Mouse (Mus musculus): ENCODE measurements around the gene Krtap19-5. TPM values are rescaled to one million over a fixed set of nuclear protein-coding genes. Genes with fewer than 3 reads are reported as not detected.

Gene Krtap19-5
- polyA plus RNA-seq (2011; ENCODE audit: insufficient read depth, insufficient read length, low replicate concordance, missing spikeins), result not detected in 2 replicates

DNA sequence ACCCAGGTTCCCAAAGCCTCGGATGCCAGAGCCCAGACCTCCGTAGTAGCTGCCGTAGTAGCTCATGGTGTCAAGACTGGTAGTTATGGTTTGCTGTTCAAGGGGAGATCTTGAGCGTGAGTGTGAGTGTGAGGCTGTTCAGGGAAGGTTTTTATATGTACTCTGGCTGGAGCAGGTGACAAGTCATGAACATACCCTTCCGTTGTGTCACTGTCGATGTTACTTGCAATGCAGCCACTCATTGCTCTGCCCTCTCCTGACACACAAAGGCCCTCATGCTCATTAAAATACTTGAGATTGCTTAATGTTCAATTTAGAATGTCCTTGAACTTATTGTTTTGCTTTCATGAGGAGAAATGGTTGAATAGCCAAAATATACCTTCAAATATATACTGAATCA, at the start of gene Krtap19-5:
Gene Krtap19-5, minus strand, starts transcription at position 101 of the 400 bp plus-strand sequence.
- 82% methylated on average over 6 of the region's 6 CpGs for WGBS
- H3K4me3 ChIP-seq (replicated peaks; ENCODE audit: control insufficient read depth, low read depth, low read length), result no peak within 1 kb of the TSS
- H3K4me1 ChIP-seq (ENCODE audit: control insufficient read depth, insufficient read depth, low read length), result no peaks in the 10 kb centered on the region
- no peak within 1 kb of the TSS for H3K27ac ChIP-seq (ENCODE audit: control insufficient read depth, insufficient read depth, low read depth, low read length, poor library complexity)
- no peak for TF ChIP-seq CTCF (IDR thresholded peaks at IDR 0.05; ENCODE audit: control insufficient read depth, insufficient read depth, low read length)
- no peak for TF ChIP-seq POLR2A (IDR thresholded peaks at IDR 0.05; ENCODE audit: borderline replicate concordance, control insufficient read depth, low read depth, low read length)

- Histone ChIP-seq H3K4me1 (ENCODE audit: control insufficient read depth, insufficient read depth, low read length) (no peaks in the 10 kb centered on the region), H3K27ac (ENCODE audit: control insufficient read depth, insufficient read depth, low read depth, low read length, poor library complexity) (no peak overlapping the region), H3K4me3 (replicated peaks; ENCODE audit: control insufficient read depth, low read depth, low read length) (no peak overlapping the region)
- 81% methylated on average over 6 of the region's 6 CpGs for WGBS
- TF ChIP-seq CTCF (IDR thresholded peaks at IDR 0.05; ENCODE audit: control insufficient read depth, insufficient read depth, low read length), result no peak
- no peak for TF ChIP-seq POLR2A (IDR thresholded peaks at IDR 0.05; ENCODE audit: borderline replicate concordance, control insufficient read depth, low read depth, low read length)
These were observed 44.8 kb upstream of the Krtap19-5 start for GRCm38 (mm10) chr16:88941106-88941505.

DNA sequence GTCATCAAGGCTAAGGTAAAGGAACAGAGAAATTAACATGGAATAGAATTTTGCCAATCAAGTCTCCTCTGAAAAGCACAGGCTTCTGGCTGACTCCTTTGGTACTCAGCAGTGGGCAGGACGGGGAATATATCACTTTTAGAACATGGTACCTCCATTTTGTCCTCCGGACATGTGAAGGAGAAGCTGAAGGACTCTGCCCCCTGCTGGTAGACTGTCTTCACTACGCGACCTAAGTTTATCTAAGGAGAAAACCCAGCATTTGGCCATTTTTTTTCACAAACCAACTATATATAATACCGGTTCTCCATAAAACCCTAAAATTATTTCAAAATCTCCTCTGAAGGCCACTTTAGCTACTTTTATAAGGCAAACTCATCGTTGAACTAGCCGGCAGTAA, 42.0 kb upstream of the Krtap19-5 start:
- no peak for TF ChIP-seq POLR2A (IDR thresholded peaks at IDR 0.05; ENCODE audit: borderline replicate concordance, control insufficient read depth, low read depth, low read length)
- TF ChIP-seq CTCF (IDR thresholded peaks at IDR 0.05; ENCODE audit: control insufficient read depth, insufficient read depth, low read length), result no peak
- Histone ChIP-seq H3K4me3 (replicated peaks; ENCODE audit: control insufficient read depth, low read depth, low read length) (no peak overlapping the region), H3K27ac (ENCODE audit: control insufficient read depth, insufficient read depth, low read depth, low read length, poor library complexity) (no peak overlapping the region), H3K4me1 (ENCODE audit: control insufficient read depth, insufficient read depth, low read length) (no peaks in the 10 kb centered on the region)
- 65% methylated on average over 7 of the region's 7 CpGs for WGBS

DNA sequence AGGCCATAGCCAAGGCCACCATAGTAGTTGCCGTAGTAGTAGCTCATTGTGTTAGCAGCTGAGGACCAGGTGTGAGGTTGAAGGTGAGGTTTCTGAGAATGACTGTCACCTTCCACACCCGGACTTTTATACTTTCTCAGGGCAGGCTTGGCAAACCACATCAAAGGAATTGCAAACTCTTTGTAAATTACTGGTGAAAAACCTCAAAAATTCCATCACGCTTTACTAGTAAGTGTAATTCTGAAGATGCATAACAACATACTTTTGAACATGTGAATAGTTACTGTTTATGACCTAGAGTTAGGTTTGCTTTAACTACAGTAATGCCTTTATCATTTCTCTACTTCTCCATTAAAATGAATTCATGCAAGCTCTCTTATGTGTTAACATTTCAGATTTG, 35.9 kb upstream of the Krtap19-5 start, which contains the start of gene Krtap19-9b:
Gene Krtap19-9b, minus strand, starts transcription at position 101 of the 400 bp plus-strand sequence.
- no peaks in the 10 kb centered on the region for H3K4me1 ChIP-seq (ENCODE audit: control insufficient read depth, insufficient read depth, low read length)
- H3K4me3 ChIP-seq (replicated peaks; ENCODE audit: control insufficient read depth, low read depth, low read length), result no peak within 1 kb of the TSS
- no peak for TF ChIP-seq CTCF (IDR thresholded peaks at IDR 0.05; ENCODE audit: control insufficient read depth, insufficient read depth, low read length)
- WGBS, result 76% methylated on average over 3 of the region's 3 CpGs
- no peak within 1 kb of the TSS for H3K27ac ChIP-seq (ENCODE audit: control insufficient read depth, insufficient read depth, low read depth, low read length, poor library complexity)

DNA sequence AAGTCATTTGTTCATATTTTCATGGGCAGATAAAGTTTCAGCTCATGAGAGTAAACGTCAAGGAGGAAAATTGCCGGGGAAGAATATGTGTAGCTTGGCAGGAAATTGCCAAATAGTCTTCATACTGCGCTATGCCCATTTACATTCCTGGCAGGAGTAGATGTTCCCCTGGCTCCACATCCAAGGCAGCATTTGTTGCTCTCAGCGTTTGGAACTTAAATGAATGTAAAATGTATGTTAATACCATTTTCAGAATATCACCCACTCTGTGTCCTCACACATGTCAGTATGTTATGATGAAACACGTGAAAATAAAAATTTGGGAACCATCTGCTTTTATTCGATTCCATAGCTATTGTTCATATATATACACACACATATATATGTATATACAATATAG, 9.4 kb downstream of the Krtap19-5 start:
- WGBS, result 77% methylated on average over 6 of the region's 6 CpGs
- Histone ChIP-seq H3K27ac (ENCODE audit: control insufficient read depth, insufficient read depth, low read depth, low read length, poor library complexity) (no peak overlapping the region), H3K4me3 (replicated peaks; ENCODE audit: control insufficient read depth, low read depth, low read length) (no peak overlapping the region), H3K4me1 (ENCODE audit: control insufficient read depth, insufficient read depth, low read length) (no peaks in the 10 kb centered on the region)
- no peak for TF ChIP-seq CTCF (IDR thresholded peaks at IDR 0.05; ENCODE audit: control insufficient read depth, insufficient read depth, low read length)
- TF ChIP-seq POLR2A (IDR thresholded peaks at IDR 0.05; ENCODE audit: borderline replicate concordance, control insufficient read depth, low read depth, low read length), result no peak

DNA sequence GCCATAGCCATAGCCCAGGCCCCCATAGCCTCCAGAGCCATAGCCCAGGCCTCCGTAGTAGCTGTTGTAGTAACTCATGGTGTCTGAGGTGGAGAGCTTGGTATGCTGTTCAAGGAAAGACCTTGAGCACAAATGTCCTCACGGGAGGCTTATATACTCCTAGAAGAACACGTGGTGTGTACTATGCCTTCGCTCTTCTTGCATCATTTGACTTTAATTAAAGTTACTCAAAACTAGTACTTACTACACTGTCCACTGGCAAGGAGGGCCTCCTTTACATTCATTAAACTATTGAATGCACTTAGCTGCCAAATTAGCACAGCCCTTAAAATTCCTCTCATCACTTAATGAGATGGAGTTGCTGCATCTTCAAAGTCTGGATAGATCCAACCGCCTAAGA, 11.3 kb downstream of the Krtap19-5 start, which contains the start of gene Krtap19-4:
Gene Krtap19-4, minus strand, starts transcription at position 101 of the 400 bp plus-strand sequence.
- no peak within 1 kb of the TSS for H3K4me3 ChIP-seq (replicated peaks; ENCODE audit: control insufficient read depth, low read depth, low read length)
- H3K4me1 ChIP-seq (ENCODE audit: control insufficient read depth, insufficient read depth, low read length), result no peaks in the 10 kb centered on the region
- no peak for TF ChIP-seq CTCF (IDR thresholded peaks at IDR 0.05; ENCODE audit: control insufficient read depth, insufficient read depth, low read length)
- no peak for TF ChIP-seq POLR2A (IDR thresholded peaks at IDR 0.05; ENCODE audit: borderline replicate concordance, control insufficient read depth, low read depth, low read length)
- 70% methylated on average over 5 of the region's 5 CpGs for WGBS
- no peak within 1 kb of the TSS for H3K27ac ChIP-seq (ENCODE audit: control insufficient read depth, insufficient read depth, low read depth, low read length, poor library complexity)

GRCm38 (mm10) chr16:88877938-88878337, 18.3 kb downstream of the Krtap19-5 start, which contains the start of gene Krtap19-3:
Krtap19-3 (minus strand) TSS chr16:88878038.
- Histone ChIP-seq H3K4me1 (ENCODE audit: control insufficient read depth, insufficient read depth, low read length) (no peaks in the 10 kb centered on the region), H3K27ac (ENCODE audit: control insufficient read depth, insufficient read depth, low read depth, low read length, poor library complexity) (no peak within 1 kb of the TSS), H3K4me3 (replicated peaks; ENCODE audit: control insufficient read depth, low read depth, low read length) (no peak within 1 kb of the TSS)
- no peak for TF ChIP-seq POLR2A (IDR thresholded peaks at IDR 0.05; ENCODE audit: borderline replicate concordance, control insufficient read depth, low read depth, low read length)
- TF ChIP-seq CTCF (IDR thresholded peaks at IDR 0.05; ENCODE audit: control insufficient read depth, insufficient read depth, low read length), result no peak
- WGBS, result 74% methylated on average over 2 of the region's 2 CpGs

DNA sequence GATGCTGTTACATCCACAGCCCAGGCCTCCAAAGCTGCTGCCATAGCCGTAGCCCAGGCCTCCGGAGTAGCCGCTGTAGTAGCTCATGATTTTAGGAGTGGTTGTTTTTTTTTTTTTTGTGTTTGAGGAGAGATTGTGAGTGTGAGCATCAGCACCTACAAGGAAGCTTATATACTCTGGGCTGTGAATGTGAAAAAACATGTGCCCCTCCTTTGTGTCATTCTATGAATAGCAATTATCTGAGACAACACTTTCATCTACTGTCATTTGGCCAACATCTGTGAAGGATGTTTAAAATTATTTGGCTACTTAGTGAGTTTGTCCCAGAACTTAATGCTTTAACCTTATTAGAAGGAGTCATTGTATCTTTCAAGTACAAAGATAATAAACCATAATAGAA, 22.1 kb downstream of the Krtap19-5 start, which contains the start of gene Krtap19-2:
Gene Krtap19-2, minus strand, starts transcription at position 101 of the 400 bp plus-strand sequence.
- TF ChIP-seq CTCF (IDR thresholded peaks at IDR 0.05; ENCODE audit: control insufficient read depth, insufficient read depth, low read length), result no peak
- TF ChIP-seq POLR2A (IDR thresholded peaks at IDR 0.05; ENCODE audit: borderline replicate concordance, control insufficient read depth, low read depth, low read length), result no peak
- 85% methylated on average over 3 of the region's 3 CpGs for WGBS
- H3K4me3 ChIP-seq (replicated peaks; ENCODE audit: control insufficient read depth, low read depth, low read length), result no peak within 1 kb of the TSS
- H3K4me1 ChIP-seq (ENCODE audit: control insufficient read depth, insufficient read depth, low read length), result no peaks in the 10 kb centered on the region
- H3K27ac ChIP-seq (ENCODE audit: control insufficient read depth, insufficient read depth, low read depth, low read length, poor library complexity), result no peak within 1 kb of the TSS

DNA sequence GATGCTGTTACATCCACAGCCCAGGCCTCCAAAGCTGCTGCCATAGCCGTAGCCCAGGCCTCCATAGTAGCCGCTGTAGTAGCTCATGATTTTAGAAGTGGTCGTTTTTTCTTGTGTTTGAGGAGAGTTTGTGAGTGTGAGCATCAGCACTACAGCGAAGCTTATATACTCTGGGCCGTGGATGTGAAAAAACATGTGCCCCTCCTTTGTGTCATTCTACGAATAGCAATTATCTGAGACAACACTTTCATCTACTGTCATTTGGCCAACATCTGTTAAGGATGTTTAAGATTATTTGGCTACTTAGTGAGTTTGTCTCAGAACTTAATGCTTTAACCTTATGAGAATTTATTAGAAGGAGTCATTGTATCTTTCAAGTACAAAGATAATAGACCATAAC, 26.9 kb downstream of the Krtap19-5 start, which contains the start of gene Krtap19-1:
Gene Krtap19-1, minus strand, starts transcription at position 101 of the 400 bp plus-strand sequence.
- TF ChIP-seq CTCF (IDR thresholded peaks at IDR 0.05; ENCODE audit: control insufficient read depth, insufficient read depth, low read length) (no peak), POLR2A (IDR thresholded peaks at IDR 0.05; ENCODE audit: borderline replicate concordance, control insufficient read depth, low read depth, low read length) (no peak)
- Histone ChIP-seq H3K27ac (ENCODE audit: control insufficient read depth, insufficient read depth, low read depth, low read length, poor library complexity) (no peak within 1 kb of the TSS), H3K4me1 (ENCODE audit: control insufficient read depth, insufficient read depth, low read length) (no peaks in the 10 kb centered on the region), H3K4me3 (replicated peaks; ENCODE audit: control insufficient read depth, low read depth, low read length) (no peak within 1 kb of the TSS)
- WGBS, result 78% methylated on average over 6 of the region's 6 CpGs
